Mouse (Mus musculus) liver, embryonic 11.5 days (tissue): Measurements from ENCODE around the gene Amfr. TPM values are rescaled to one million over a fixed set of nuclear protein-coding genes. Genes with fewer than 3 reads are reported as not detected.
A peak's percentile ranks its signal among the peaks of the same experiment; 100 is the strongest.

Experiments used
- ATAC-seq: fragments of 200-750 bp; cut with Nextera tagmentation; replicated peaks from 2 replicates; pipeline ENCODE4 v1.8.0; 2017; ENCODE audit warnings: moderate number of reproducible peaks, mild to moderate bottlenecking, moderate TSS enrichment, moderate library complexity; ENCODE audit not compliant: low FRiP score
- DNase-seq: peaks from one replicate; pipeline ENCODE4 v3.0.0-alpha.2; 2017; ENCODE audit warnings: low spot score
- H3K27ac ChIP-seq: fragments of 300-500 bp; sonication (generic); 2 replicates; pipeline ENCODE4 v1.5.1; 2014; ENCODE audit warnings: mild to moderate bottlenecking, low read depth, low read length, control low read depth
- H3K27me3 ChIP-seq: fragments of 300-500 bp; sonication (generic); replicated peaks from 2 replicates; pipeline ENCODE4 v1.6.1; 2014; ENCODE audit warnings: low read length, mixed read lengths; ENCODE audit not compliant: control insufficient read depth, insufficient read depth
- H3K36me3 ChIP-seq: fragments of 300-500 bp; sonication (generic); 2 replicates; pipeline ENCODE4 v1.6.1; 2014; ENCODE audit warnings: mild to moderate bottlenecking, low read length, moderate library complexity, mixed read lengths; ENCODE audit not compliant: control insufficient read depth, insufficient read depth
- H3K4me1 ChIP-seq: fragments of 300-500 bp; sonication (generic); replicated peaks from 2 replicates; pipeline ENCODE4 v1.6.1; 2014; ENCODE audit warnings: low read length, mixed read lengths; ENCODE audit not compliant: control insufficient read depth, insufficient read depth
- H3K4me2 ChIP-seq: fragments of 300-500 bp; sonication (generic); 2 replicates; pipeline ENCODE4 v1.6.1; 2014; ENCODE audit warnings: mild to moderate bottlenecking, control low read depth, moderate library complexity
- H3K4me3 ChIP-seq: fragments of 300-500 bp; sonication (generic); 2 replicates; pipeline ENCODE4 v1.5.1; 2014; ENCODE audit warnings: low read depth, low read length, control low read depth
- H3K9ac ChIP-seq: fragments of 300-500 bp; sonication (generic); 2 replicates; pipeline ENCODE4 v1.6.1; 2014; ENCODE audit warnings: low read depth, low read length, control low read depth
- H3K9me3 ChIP-seq: fragments of 300-500 bp; sonication (generic); 2 replicates; pipeline ENCODE4 v1.6.1; 2016; ENCODE audit warnings: low read length, inconsistent platforms, mixed read lengths; ENCODE audit not compliant: control insufficient read depth
- WGBS: fragments of 180-500 bp; shearing (Covaris S2); extraction: QIAGEN DNeasy Blood & Tissue Kit; methylation state at CpG from one replicate; pipeline ENCODE4 v1.1.7; 2014; 5-methylcytosine and 5-hydroxymethylcytosine counted together
- polyA plus RNA-seq: library from polyadenylated mRNA; unstranded; fragments of >200 nt; fragmentation: Nextera tagmentation; extraction: Ambion mirVana; gene quantifications from 2 replicates; pipeline ENCODE4 v1.2.1, GENCODE M21; 2014

The Amfr gene
- polyA plus RNA-seq, 1 experiment from 2014 or later: 72.4 TPM

GRCm38 (mm10) chr8:93974602-93975186, 37.9 kb downstream of the Amfr start:
- ATAC-seq (peak; percentile 57; the same call in 1 of the 2 replicates), DNase-seq (no peak)
- WGBS: 82% methylated on average over 11 of the region's 11 CpGs
- Histone ChIP-seq H3K9ac (no peak overlapping the region), H3K27ac (no peak overlapping the region), H3K9me3 (no peaks in the 10 kb centered on the region), H3K4me1 (no peaks in the 10 kb centered on the region), H3K4me3 (no peak overlapping the region), H3K4me2 (no peak overlapping the region), H3K27me3 (no peaks in the 10 kb centered on the region), H3K36me3 (peaks cover 51% of the 10 kb centered on the region)

- peaks cover 45% of the 10 kb centered on the region for H3K36me3 ChIP-seq
- no peaks in the 10 kb centered on the region for H3K4me1 ChIP-seq
- no peak overlapping the region for H3K4me3 ChIP-seq
- no peaks in the 10 kb centered on the region for H3K9me3 ChIP-seq
- no peaks in the 10 kb centered on the region for H3K27me3 ChIP-seq
- WGBS: 91% methylated on average over 13 of the region's 13 CpGs
- ATAC-seq: no peak
- no peak for DNase-seq
- H3K9ac ChIP-seq: no peak overlapping the region
- H3K4me2 ChIP-seq: no peak overlapping the region
- no peak overlapping the region for H3K27ac ChIP-seq
Measured at GRCm38 (mm10) chr8:93973831-93974375, 38.7 kb downstream of the Amfr start.

DNA sequence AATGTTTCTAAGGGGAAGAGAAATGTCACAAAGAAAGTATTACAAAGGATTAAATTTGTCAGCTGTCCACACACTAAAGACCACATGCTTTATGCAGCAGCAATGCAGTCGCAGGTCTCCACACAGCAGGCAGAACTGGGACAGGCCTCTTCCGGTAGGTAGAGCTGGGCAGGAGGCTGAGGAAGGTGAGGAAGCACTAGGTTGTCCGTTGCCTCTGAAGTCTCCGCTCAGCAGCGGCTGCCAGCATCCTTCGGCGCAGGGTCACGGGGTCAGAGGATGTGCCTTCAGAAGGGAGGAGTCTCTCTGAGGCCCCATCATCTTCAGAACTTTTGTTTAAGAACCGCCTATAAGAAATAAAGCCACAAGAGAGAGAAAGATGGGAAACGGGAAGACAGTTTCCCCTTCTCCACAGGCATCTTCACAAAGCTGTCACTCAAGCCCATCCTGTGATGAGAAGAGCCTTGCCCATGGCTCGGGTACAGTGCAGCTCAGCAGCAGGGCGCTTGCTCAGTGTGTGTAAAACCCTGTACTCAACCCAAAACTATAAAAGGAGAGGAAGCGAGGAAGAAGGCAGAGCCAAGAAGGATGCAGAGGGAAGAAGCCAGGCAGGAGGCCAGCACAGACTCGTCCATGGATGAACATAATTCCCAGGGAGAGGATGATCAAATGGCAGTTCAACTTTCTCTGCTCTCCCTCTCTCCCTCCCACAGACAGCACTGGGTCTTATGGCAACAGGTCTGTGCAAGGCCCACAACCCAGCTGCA, 39.5 kb downstream of the Amfr start:
- no peaks in the 10 kb centered on the region for H3K9me3 ChIP-seq
- H3K27me3 ChIP-seq: no peaks in the 10 kb centered on the region
- no peak for DNase-seq
- peaks cover 39% of the 10 kb centered on the region for H3K36me3 ChIP-seq
- no peaks in the 10 kb centered on the region for H3K4me1 ChIP-seq
- ATAC-seq: no peak
- no peak overlapping the region for H3K27ac ChIP-seq
- H3K4me3 ChIP-seq: no peak overlapping the region
- H3K9ac ChIP-seq: no peak overlapping the region
- WGBS: 86% methylated on average over 14 of the region's 14 CpGs
- H3K4me2 ChIP-seq: no peak overlapping the region

GRCm38 (mm10) chr8:93972211-93972610, 40.4 kb downstream of the Amfr start:
- ATAC-seq (no peak), DNase-seq (no peak)
- Histone ChIP-seq H3K4me1 (no peaks in the 10 kb centered on the region), H3K4me2 (no peak overlapping the region), H3K27ac (no peak overlapping the region), H3K9me3 (no peaks in the 10 kb centered on the region), H3K9ac (no peak overlapping the region), H3K4me3 (no peak overlapping the region), H3K27me3 (no peaks in the 10 kb centered on the region), H3K36me3 (peaks cover 33% of the 10 kb centered on the region)
- WGBS: 96% methylated on average over 5 of the region's 5 CpGs

GRCm38 (mm10) chr8:93971451-93971850, 41.2 kb downstream of the Amfr start:
- Histone ChIP-seq H3K9ac (no peak overlapping the region), H3K4me1 (no peaks in the 10 kb centered on the region), H3K9me3 (no peaks in the 10 kb centered on the region), H3K4me2 (no peak overlapping the region), H3K36me3 (peaks cover 28% of the 10 kb centered on the region), H3K27me3 (no peaks in the 10 kb centered on the region), H3K4me3 (no peak overlapping the region), H3K27ac (no peak overlapping the region)
- DNase-seq (no peak), ATAC-seq (no peak)
- WGBS: 92% methylated on average over 10 of the region's 10 CpGs

DNA sequence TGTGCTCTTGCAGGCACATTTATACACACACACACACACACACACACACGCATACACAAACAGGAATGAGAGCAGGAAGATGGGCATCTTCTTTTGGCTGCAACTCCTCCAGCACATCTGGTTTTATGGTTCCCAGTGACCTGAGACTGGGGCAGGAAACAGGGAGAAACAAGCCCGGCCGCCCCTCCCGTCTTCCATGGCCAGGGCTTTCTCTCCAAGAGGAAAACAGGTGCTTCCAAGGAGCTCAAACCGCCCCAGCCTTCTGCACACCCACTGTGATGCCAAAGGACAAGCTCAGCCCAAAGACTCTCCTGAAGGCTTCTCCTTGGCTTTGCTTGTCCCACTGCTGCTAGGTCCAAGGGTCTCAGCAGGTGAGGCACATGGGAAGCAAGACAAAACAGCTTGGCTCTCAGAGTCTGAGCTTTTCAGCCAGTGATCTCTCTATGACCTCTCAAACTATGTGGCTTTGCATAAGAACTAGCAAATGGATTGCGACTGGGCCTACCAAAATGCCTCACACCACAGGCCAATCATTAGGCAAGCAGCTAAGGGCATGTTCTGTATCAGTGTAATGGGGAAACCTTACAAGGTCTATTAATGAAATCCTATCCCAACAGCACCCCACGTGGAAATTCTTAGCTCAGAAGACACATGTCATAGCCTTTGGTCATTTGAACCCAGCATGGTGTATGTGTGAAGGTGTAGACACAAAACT, 42.9 kb downstream of the Amfr start:
- no peak overlapping the region for H3K9ac ChIP-seq
- 80% methylated on average over 7 of the region's 7 CpGs for WGBS
- no peak overlapping the region for H3K27ac ChIP-seq
- no peaks in the 10 kb centered on the region for H3K4me1 ChIP-seq
- DNase-seq: no peak
- H3K27me3 ChIP-seq: no peaks in the 10 kb centered on the region
- no peaks in the 10 kb centered on the region for H3K9me3 ChIP-seq
- H3K4me2 ChIP-seq: no peak overlapping the region
- peaks cover 23% of the 10 kb centered on the region for H3K36me3 ChIP-seq
- no peak overlapping the region for H3K4me3 ChIP-seq
- no peak for ATAC-seq

DNA sequence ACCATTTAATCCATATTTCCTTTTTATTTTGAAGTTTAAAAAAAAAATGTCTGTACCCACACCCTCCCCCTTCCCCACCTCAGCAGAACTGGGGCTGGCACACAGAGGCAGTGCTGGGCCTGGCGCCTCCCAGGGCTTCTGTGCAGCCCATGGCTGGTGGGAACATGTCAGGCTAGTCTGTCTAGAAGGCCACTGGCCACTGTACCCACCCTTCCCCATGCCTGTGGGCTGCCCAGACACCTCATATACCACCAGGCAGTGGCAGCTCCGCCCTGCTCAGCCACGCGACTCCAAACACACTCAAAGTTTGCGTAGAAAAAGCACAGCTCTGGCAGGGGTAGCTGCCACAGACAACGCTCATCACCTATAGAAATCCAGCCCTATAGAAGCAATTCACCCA, 44.3 kb downstream of the Amfr start:
- peak; percentile 33; the same call in 1 of the 2 replicates for ATAC-seq
- no peak overlapping the region for H3K4me3 ChIP-seq

GRCm38 (mm10) chr8:93960909-93961308, 51.7 kb downstream of the Amfr start:
- H3K36me3 ChIP-seq: no peaks in the 10 kb centered on the region
- H3K27ac ChIP-seq: no peak overlapping the region
- no peak overlapping the region for H3K4me2 ChIP-seq
- no peaks in the 10 kb centered on the region for H3K4me1 ChIP-seq
- H3K27me3 ChIP-seq: no peaks in the 10 kb centered on the region
- no peak for DNase-seq
- no peak overlapping the region for H3K4me3 ChIP-seq
- H3K9me3 ChIP-seq: no peaks in the 10 kb centered on the region
- 70% methylated on average over 6 of the region's 6 CpGs for WGBS
- no peak for ATAC-seq
- H3K9ac ChIP-seq: no peak overlapping the region

More for the DNA sequence above, 44.3 kb downstream of the Amfr start:
- Histone ChIP-seq H3K4me2 (no peak overlapping the region), H3K4me1 (no peaks in the 10 kb centered on the region), H3K27me3 (no peaks in the 10 kb centered on the region), H3K27ac (peak overlapping the region; percentile 56), H3K9ac (no peak overlapping the region), H3K9me3 (no peaks in the 10 kb centered on the region), H3K36me3 (peaks cover 11% of the 10 kb centered on the region)
- 71% methylated on average over 6 of the region's 6 CpGs for WGBS
- DNase-seq: no peak
